Mouse (Mus musculus) liver, embryonic 15.5 days (tissue): Measurements from ENCODE around the gene Rdh19. TPM values are rescaled to one million over a fixed set of nuclear protein-coding genes. Genes with fewer than 3 reads are reported as not detected.
"Not testable (repeated sequence)": the region's sequence is repeated elsewhere in the genome, so short reads cannot be mapped to it uniquely, and the experiment has no call there.

ENCODE experiments used
- ATAC-seq: fragments of 200-750 bp; cut with Nextera tagmentation; 2 replicates; pipeline ENCODE4 v1.8.0; 2017; ENCODE audit warnings: moderate number of reproducible peaks, mild to moderate bottlenecking, moderate library complexity; ENCODE audit not compliant: insufficient read depth
- H3K27ac ChIP-seq: fragments of 300-500 bp; sonication (generic); replicated peaks from 2 replicates; pipeline ENCODE4 v1.5.1; 2015; ENCODE audit warnings: mild to moderate bottlenecking, inconsistent platforms
- H3K27me3 ChIP-seq: fragments of 300-500 bp; sonication (generic); 2 replicates; pipeline ENCODE4 v1.6.1; 2015; ENCODE audit warnings: mild to moderate bottlenecking, inconsistent platforms
- H3K36me3 ChIP-seq: fragments of 300-500 bp; sonication (generic); replicated peaks from 2 replicates; pipeline ENCODE4 v1.6.1; 2015; ENCODE audit warnings: moderate library complexity, mild to moderate bottlenecking, inconsistent platforms
- H3K4me1 ChIP-seq: fragments of 300-500 bp; sonication (generic); replicated peaks from 2 replicates; pipeline ENCODE4 v1.6.1; 2015; ENCODE audit warnings: inconsistent platforms
- H3K4me2 ChIP-seq: fragments of 300-500 bp; sonication (generic); 2 replicates; pipeline ENCODE4 v1.6.1; 2015; ENCODE audit warnings: moderate library complexity, mild to moderate bottlenecking, inconsistent platforms
- H3K4me3 ChIP-seq: fragments of 300-500 bp; sonication (generic); replicated peaks from 2 replicates; pipeline ENCODE4 v1.5.1; 2015; ENCODE audit warnings: mild to moderate bottlenecking, inconsistent platforms
- H3K9ac ChIP-seq: fragments of 300-500 bp; sonication (generic); 2 replicates; pipeline ENCODE4 v1.6.1; 2015; ENCODE audit warnings: moderate library complexity, mild to moderate bottlenecking, inconsistent platforms
- H3K9me3 ChIP-seq: fragments of 300-500 bp; sonication (generic); replicated peaks from 2 replicates; pipeline ENCODE4 v1.6.1; 2016; ENCODE audit warnings: inconsistent platforms
- WGBS: fragments of 180-500 bp; shearing (Covaris S2); methylation state at CpG from one replicate; pipeline ENCODE4 v1.1.7; 2015; ENCODE audit warnings: mixed read lengths; ENCODE audit not compliant: insufficient replicate concordance; 5-methylcytosine and 5-hydroxymethylcytosine counted together
- polyA plus RNA-seq: library from polyadenylated mRNA; unstranded; fragments of >200 nt; fragmentation: Nextera tagmentation; extraction: Ambion mirVana; gene quantifications from 2 replicates; pipeline ENCODE4 v1.2.1, GENCODE M21; 2015

Gene Rdh19
- polyA plus RNA-seq, 1 experiment from 2014 or later: 0.05 TPM

DNA sequence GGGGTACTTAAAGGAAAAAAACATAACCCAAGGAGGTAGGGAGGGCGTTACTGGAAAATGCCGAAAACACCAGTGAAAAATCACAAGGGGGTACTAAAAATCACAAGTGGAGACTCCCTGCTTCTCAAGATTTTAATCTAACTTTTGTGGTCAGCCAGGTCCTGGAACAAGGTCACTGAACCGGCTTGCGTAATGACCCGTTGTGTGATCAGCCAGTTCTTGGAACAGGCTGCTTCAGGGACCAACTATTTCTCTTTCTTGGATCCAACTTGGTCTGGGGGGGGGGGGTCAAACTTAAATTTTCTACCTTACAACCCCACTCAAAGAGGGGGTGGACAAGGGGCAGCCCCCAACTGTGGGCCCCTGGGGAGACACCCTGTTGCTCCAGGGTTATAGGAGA lies 11.9 kb upstream of the Rdh19 start:
- not testable (repeated sequence) for H3K27me3 ChIP-seq, H3K9me3 ChIP-seq, H3K4me2 ChIP-seq, ATAC-seq, H3K9ac ChIP-seq, H3K4me1 ChIP-seq, H3K27ac ChIP-seq, H3K36me3 ChIP-seq, H3K4me3 ChIP-seq
- 75% methylated on average over 5 of the region's 5 CpGs for WGBS

DNA sequence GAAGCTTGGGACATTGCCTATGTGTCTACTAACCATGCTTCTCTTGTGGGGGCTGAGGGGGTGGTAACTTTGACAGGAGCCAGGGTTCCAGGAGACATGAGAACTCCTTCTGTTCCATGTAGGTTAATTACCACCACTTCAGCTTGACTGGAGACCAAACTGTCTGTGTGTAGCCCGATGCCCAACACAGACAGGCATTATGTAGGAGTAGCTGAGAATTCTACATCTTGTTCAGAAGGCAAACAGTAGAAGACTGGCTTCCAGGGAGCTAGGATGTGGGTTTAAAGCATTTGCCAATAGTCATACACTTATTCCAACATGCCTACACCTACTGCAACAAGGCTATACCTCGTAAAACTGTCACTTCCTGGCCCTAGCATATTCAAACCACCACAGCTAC lies 11.2 kb upstream of the Rdh19 start:
- no peaks in the 10 kb centered on the region for H3K36me3 ChIP-seq
- no peak overlapping the region for H3K4me2 ChIP-seq
- no peak overlapping the region for H3K9ac ChIP-seq
- ATAC-seq: no peak
- 47% methylated on average over 2 of the region's 2 CpGs for WGBS
- no peak overlapping the region for H3K4me3 ChIP-seq
- no peaks in the 10 kb centered on the region for H3K9me3 ChIP-seq
- H3K27ac ChIP-seq: no peak overlapping the region
- H3K4me1 ChIP-seq: no peaks in the 10 kb centered on the region
- no peaks in the 10 kb centered on the region for H3K27me3 ChIP-seq

DNA sequence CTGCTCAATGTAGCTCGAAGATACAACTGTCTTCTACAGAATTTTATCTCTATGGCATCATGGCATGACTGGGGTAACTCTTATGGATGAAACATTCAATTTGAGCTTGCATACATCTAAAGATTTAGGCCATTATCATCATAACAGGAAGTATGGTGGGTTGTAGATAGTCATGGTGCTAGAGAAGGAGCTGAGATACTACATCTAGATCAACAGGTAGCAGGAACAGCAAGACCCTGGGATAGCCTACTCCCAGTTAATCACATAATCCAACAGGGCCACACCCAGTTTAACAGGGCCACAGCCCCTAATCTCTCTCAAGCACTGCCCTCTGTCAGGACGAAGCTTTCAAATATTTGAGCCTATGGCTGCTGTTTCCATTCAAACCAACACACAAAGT lies 9.0 kb upstream of the Rdh19 start:
- ATAC-seq: no peak
- H3K4me2 ChIP-seq: no peak overlapping the region
- H3K4me1 ChIP-seq: no peaks in the 10 kb centered on the region
- no peaks in the 10 kb centered on the region for H3K27me3 ChIP-seq
- no peak overlapping the region for H3K4me3 ChIP-seq
- H3K9ac ChIP-seq: no peak overlapping the region
- no peaks in the 10 kb centered on the region for H3K9me3 ChIP-seq
- 38% methylated on average over 2 of the region's 2 CpGs for WGBS
- H3K36me3 ChIP-seq: no peaks in the 10 kb centered on the region
- no peak overlapping the region for H3K27ac ChIP-seq

DNA sequence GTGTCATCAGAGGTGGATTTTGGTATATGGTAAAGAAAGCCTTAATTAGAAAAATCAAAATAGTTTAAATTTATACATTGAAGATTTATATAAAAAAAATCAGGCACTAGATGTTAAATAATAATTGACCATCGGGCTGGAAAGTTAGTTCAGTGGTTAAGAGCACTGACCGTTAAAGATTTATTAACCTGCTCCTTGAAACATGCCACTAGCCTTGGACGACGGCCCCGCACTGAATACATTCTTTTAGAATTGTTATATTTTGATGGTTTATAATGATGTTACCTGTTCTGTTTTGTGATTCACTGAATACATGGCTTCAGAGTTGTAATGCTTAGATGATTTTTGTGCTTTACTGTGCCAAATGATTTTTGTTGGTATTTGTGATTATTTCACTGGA lies 3.8 kb upstream of the Rdh19 start:
- H3K4me3 ChIP-seq, H3K9ac ChIP-seq, H3K4me1 ChIP-seq, H3K27ac ChIP-seq, H3K4me2 ChIP-seq, H3K36me3 ChIP-seq, H3K27me3 ChIP-seq, H3K9me3 ChIP-seq, ATAC-seq: not testable (repeated sequence)
- 75% methylated on average over 5 of the region's 5 CpGs for WGBS

DNA sequence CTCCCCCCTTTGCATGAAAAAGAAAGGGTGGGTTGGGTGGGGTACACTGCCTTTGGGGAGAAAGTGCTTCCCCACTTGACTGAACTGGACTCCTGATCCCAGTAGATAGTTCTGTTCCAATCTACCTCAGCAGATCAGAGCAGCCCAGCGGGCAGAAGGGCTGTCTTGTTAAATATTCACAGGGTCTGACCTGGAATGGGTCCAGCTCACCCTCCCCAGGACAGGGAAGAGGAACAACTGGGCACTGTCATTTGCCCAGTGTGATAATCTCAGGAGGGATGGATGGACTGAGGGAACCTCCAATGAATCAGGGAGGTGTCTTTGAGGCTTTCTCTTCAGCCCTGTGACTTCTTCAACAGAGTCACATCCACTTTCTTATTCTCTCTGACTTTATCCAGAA lies 1.6 kb upstream of the Rdh19 start:
- WGBS: 33% methylated on average over 1 of the region's 1 CpGs
- Histone ChIP-seq H3K27ac (no peak overlapping the region), H3K36me3 (no peaks in the 10 kb centered on the region)

DNA sequence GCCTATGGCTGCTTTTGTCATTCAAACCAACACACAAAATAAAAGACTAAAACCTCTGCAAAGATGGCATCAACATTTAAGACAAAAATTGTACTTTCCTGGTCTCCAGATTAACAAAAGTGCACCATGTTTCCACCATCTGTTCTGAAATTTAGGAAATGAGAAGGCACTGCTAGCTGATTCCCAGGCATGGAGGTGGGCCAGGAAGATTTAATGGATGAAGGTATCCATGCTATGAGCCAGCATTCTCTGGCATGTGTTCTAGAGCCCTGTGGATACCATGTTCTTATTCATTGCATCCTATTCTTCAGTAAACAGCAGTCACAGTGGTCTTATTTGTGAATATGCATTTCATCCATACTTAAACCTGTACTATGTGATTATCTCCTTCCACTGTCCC lies 6.6 kb downstream of the Rdh19 start:
- Histone ChIP-seq H3K36me3 (no peaks in the 10 kb centered on the region), H3K9ac (no peak overlapping the region), H3K27me3 (no peaks in the 10 kb centered on the region), H3K4me1 (no peaks in the 10 kb centered on the region), H3K9me3 (no peaks in the 10 kb centered on the region), H3K27ac (no peak overlapping the region), H3K4me3 (no peak overlapping the region), H3K4me2 (no peak overlapping the region)
- ATAC-seq: no peak

More for the DNA sequence above, 1.6 kb upstream of the Rdh19 start:
- Histone ChIP-seq H3K4me1 (no peaks in the 10 kb centered on the region), H3K27me3 (no peaks in the 10 kb centered on the region), H3K9ac (no peak overlapping the region), H3K9me3 (no peaks in the 10 kb centered on the region), H3K4me2 (no peak overlapping the region), H3K4me3 (no peak overlapping the region)
- 0 out of 2 replicates have a peak, but pooled peaks have one; percentile 47 for ATAC-seq

DNA sequence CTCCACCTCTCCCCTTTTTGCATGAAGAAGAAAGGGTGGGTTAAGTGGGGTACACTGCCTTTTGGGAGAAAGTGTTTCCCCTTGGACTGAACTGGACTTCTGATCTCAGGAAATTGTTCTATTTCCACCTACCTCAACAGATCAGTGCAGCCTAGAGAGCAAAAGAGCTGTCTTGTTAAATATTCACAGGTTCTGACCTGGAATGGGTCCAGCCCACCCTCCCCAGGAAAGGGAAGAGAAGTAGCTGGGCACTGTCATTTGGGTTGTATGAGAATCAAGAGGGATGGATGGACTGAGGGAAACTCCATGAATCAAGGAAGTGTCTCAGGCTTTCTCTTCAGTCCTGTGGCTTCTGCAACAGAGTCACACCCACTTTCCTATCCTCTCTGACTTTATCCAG lies 15.2 kb downstream of the Rdh19 start:
- H3K4me2 ChIP-seq: no peak overlapping the region
- no peaks in the 10 kb centered on the region for H3K4me1 ChIP-seq
- no peak for ATAC-seq
- H3K4me3 ChIP-seq: no peak overlapping the region
- H3K27ac ChIP-seq: no peak overlapping the region
- H3K27me3 ChIP-seq: no peaks in the 10 kb centered on the region
- no peak overlapping the region for H3K9ac ChIP-seq
- no peaks in the 10 kb centered on the region for H3K9me3 ChIP-seq
- H3K36me3 ChIP-seq: no peaks in the 10 kb centered on the region

DNA sequence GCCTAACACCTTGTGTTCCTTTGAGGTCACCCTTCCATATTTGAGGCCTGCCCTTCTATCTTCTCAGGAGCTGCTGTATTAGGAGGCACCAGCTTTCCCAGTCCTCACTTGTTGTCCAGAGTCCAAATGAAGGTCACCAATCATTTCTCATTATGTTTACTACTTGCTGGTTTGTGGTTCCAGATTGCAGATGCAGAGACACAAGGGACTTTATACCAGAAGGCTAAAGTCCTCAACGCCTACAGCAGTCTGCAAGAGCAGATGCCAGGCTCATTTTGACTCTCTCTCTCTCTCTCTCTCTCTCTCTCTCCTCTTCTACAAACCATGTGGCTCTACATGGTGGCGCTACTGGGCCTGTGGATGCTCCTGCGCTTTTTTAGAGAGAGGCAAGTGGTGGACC lies 16.5 kb downstream of the Rdh19 start, which contains the start of gene Rdh16f2:
Gene Rdh16f2 (plus strand): TSS at position 243 of the 400 bp plus-strand sequence.
- H3K36me3 ChIP-seq: no peaks in the 10 kb centered on the region
- WGBS: 53% methylated on average over 3 of the region's 3 CpGs

DNA sequence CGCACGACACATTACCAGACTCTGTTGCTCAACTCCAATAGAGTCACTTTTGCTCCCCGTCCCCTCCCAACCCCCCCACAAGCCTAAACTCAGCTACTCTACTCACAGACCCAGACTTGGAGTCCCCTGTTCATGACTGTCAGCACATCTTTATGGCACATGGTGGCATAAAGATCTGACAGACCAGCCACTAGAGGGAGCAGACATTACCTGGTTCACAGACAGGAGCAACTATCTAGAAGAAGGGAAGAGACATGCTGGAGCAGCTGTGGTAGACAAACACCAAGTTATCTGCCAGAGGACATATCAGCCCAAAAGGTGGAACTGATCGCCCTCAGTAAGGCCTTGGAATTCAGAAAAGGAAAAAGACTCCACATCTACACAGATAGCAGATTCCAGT lies 22.8 kb downstream of the Rdh19 start:
- no peak overlapping the region for H3K9ac ChIP-seq
- H3K4me2 ChIP-seq: no peak overlapping the region
- H3K9me3 ChIP-seq: no peaks in the 10 kb centered on the region
- no peak overlapping the region for H3K4me3 ChIP-seq
- no peak overlapping the region for H3K27ac ChIP-seq
- WGBS: 61% methylated on average over 4 of the region's 4 CpGs
- no peak for ATAC-seq
- no peaks in the 10 kb centered on the region for H3K27me3 ChIP-seq
- H3K36me3 ChIP-seq: no peaks in the 10 kb centered on the region
- H3K4me1 ChIP-seq: no peaks in the 10 kb centered on the region

More for the DNA sequence above, 16.5 kb downstream of the Rdh19 start, which contains the start of gene Rdh16f2:
- Histone ChIP-seq H3K27ac (no peak within 1 kb of the TSS), H3K9me3 (no peaks in the 10 kb centered on the region), H3K27me3 (no peaks in the 10 kb centered on the region), H3K9ac (no peak within 1 kb of the TSS), H3K4me3 (no peak within 1 kb of the TSS), H3K4me1 (no peaks in the 10 kb centered on the region), H3K4me2 (no peak within 1 kb of the TSS)
- no peak for ATAC-seq

DNA sequence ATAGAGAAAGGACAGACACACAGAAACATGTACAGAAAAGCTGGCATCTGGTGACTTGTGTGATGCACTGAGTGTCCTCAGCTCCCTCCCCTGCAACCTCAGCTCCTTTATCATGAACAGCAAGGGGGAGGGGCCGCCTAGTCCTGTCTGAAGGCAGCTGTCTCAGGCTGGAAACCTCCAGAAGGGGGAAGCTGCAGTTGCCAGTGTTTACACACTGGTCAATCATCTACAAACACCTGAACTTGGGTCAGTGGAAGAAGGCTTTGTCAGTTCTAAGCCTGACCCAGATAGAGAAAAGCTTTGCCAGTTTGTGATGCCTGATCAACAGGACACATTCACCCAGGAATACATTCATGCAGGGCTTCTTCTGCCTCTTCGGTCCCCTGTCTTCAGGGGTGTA lies 28.0 kb downstream of the Rdh19 start:
- H3K36me3 ChIP-seq: no peaks in the 10 kb centered on the region
- no peak overlapping the region for H3K9ac ChIP-seq
- H3K9me3 ChIP-seq: no peaks in the 10 kb centered on the region
- 38% methylated on average over 2 of the region's 2 CpGs for WGBS
- peaks cover 17% of the 10 kb centered on the region for H3K4me1 ChIP-seq
- ATAC-seq: peak; percentile 76
- no peak overlapping the region for H3K4me2 ChIP-seq
- H3K27ac ChIP-seq: peak overlapping the region; percentile 53
- no peaks in the 10 kb centered on the region for H3K27me3 ChIP-seq
- no peak overlapping the region for H3K4me3 ChIP-seq

DNA sequence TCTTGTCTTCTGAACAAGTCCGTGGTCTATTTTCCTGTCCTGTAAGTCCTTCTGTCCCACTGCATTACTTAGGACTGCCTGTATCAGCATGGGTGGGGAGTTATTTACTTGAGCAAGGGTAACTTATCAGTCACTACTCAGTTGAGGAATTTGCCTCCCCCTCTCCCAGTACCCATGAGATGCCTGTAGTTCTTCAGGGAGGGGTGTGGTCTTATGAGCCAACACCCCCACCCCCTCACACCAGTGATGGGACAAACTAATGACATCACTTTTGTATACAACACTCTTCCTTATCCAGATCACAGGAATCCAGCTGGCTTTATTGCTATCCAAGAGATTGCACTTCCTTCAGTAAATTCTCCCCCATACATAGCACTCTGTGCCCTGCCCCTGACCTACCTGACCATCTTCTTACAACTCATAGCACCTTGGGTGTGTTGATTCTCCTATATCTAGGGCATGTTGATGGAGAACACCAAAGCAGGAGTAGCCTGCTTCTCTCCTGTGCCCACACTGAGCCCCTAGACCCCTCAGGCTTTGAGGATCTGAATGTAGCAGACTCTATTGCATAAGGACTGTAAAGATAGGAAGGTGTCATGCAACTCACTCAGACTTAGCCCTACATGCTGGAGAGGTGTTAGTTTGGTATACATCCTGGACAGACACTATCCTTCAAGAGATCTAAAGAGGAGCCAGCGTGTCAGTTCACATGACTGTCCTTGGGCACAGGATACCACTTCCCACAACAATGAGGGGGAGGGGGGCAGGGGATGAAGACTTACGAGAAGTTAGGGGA lies 28.7 kb downstream of the Rdh19 start:
- Histone ChIP-seq H3K4me2 (no peak overlapping the region), H3K27ac (peak overlapping the region; percentile 53), H3K36me3 (no peaks in the 10 kb centered on the region), H3K27me3 (no peaks in the 10 kb centered on the region), H3K9me3 (no peaks in the 10 kb centered on the region), H3K9ac (no peak overlapping the region), H3K4me1 (peaks cover 17% of the 10 kb centered on the region), H3K4me3 (no peak overlapping the region)
- WGBS: 39% methylated on average over 3 of the region's 3 CpGs
- ATAC-seq: peak; percentile 29; the same call in 1 of the 2 replicates

DNA sequence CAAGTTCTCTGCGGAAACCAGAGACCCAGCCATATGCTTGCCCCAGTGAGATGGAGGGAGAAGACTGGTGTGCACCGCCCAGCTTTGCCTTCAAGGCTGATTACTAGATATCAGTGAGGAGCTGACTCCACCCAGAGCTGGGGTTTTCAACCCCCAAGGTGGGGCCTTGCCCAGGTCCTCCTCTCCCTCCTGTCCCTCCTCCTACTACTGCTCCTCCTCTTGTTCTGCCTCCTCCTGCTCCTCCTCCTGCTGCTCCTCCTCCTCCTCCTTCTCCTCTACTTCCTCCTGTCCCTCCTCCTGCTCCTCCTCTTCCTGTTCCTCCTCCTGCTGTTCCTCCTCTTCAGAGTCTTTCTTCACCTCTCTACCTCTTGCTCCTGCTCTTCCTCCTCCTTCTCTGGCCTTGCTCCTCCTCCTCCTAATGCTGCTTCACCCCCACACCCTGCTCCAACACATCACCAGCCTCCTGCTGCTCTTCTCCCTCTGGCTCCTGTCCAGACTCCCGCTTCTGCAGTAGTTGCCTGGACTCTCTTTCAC lies 29.5 kb downstream of the Rdh19 start:
- Histone ChIP-seq H3K9me3 (no peaks in the 10 kb centered on the region), H3K4me1 (peaks cover 17% of the 10 kb centered on the region), H3K36me3 (no peaks in the 10 kb centered on the region), H3K9ac (no peak overlapping the region), H3K27me3 (no peaks in the 10 kb centered on the region), H3K4me3 (no peak overlapping the region), H3K4me2 (no peak overlapping the region), H3K27ac (0 out of 2 replicates have a peak overlapping the region, but pooled peaks have one; percentile 53)
- WGBS: 44% methylated on average over 3 of the region's 3 CpGs
- peak; percentile 49 for ATAC-seq
